Mouse (Mus musculus): ENCODE results near the gene Tsc22d1.

DNA sequence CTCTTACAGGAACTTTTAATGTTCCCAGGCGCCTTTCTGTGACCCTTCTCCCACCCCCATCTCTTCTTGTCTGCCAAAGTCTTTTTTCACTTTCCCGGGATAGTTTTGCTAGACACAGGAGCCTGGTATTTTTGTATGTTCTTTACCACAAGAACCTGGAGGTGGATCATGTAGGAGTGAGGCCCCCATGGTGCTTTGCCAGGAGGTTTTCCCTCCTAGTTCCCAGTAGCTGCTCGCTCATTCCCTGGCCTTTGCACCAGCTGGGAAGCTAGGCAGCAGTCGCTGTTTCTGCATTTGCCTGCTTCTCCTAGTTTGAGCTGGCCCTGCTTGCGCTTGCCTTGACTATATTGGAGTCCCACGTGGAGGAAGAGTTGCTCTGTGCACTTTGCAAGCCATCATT is 36.2 kb downstream of the Tsc22d1 start:
- TF ChIP-seq TAL1 (conservative IDR thresholded peaks at IDR 0.05; ENCODE audit: low read depth, low read length) (no peak), CTCF (IDR thresholded peaks at IDR 0.05; ENCODE audit: low read depth, low read length) (no peak), GATA1 (IDR thresholded peaks at IDR 0.05; ENCODE audit: borderline replicate concordance, low read length) (no peak), GATA2 (IDR thresholded peaks at IDR 0.05; ENCODE audit: borderline replicate concordance, low read depth, low read length) (no peak), POLR2AphosphoS5 (IDR thresholded peaks at IDR 0.05; ENCODE audit: insufficient replicate concordance, low read depth, low read length) (no peak)

Data from G1E (cell line).